Mouse (Mus musculus) cerebellum, adult 9-10 months (tissue): ENCODE measurements at regions not wholly inside any gene's neighbourhood (a gene's known extent, or its start where the extent isn't known, plus 50 kb on each side); places are given as distances from the start of the nearest gene placed in this dataset.

ENCODE experiments used
- DNase-seq: peaks from one replicate; pipeline ENCODE4 v3.0.0; 2022

GRCm38 (mm10) chr6:117332641-117333040, 164.3 kb downstream of the Cxcl12 start:
- no peak for DNase-seq

- no peak for DNase-seq
Observed at GRCm38 (mm10) chr6:117342123-117342522, 173.8 kb downstream of the Cxcl12 start.

DNA sequence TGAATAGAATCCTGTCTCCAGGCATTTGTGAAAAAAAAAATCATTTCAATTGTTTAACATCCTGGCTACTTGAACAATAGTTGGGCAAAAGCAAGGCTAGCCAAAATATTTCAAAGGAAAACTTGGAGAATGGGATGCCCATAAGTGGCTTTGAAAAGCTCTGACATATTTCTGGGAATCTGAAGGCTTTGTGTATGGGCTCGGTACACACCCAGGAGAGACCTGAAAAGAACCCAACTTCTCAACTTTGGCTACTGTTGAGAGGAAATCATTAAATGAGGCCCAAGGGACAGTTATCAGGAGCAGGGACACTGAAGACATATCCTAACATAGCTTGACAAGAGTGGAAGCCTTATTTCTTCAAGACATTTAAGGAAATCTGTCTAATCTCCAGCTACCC, 179.0 kb downstream of the Cxcl12 start:
- DNase-seq = no peak

- DNase-seq = no peak
Observed at GRCm38 (mm10) chr6:117351846-117352245, 183.5 kb downstream of the Cxcl12 start.

GRCm38 (mm10) chr6:117353091-117353490, 184.8 kb downstream of the Cxcl12 start:
- DNase-seq = peak; percentile 6

GRCm38 (mm10) chr6:117356101-117356500, 187.8 kb downstream of the Cxcl12 start:
- DNase-seq = no peak

DNA sequence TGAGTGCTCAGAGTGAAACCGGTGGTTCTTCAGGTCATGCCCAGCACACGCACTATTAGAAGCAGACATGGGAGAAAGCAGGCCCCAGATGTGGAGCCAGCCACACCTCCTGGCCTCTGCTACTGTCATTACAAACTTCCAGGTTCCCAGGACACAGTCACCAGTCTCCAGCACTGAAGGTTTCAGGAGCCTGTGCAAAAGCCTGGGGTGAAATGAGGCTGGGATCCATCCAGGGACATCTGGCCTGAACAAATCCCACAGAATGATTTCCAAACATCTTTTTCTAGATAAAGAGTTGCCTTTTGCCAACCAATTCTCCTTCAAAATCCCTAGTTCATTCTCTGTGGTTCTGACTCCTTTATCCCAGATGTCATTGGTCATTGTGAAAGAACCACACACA, 191.1 kb downstream of the Cxcl12 start:
- no peak for DNase-seq

GRCm38 (mm10) chr6:117366563-117366962, 198.2 kb downstream of the Cxcl12 start:
- DNase-seq = no peak

DNA sequence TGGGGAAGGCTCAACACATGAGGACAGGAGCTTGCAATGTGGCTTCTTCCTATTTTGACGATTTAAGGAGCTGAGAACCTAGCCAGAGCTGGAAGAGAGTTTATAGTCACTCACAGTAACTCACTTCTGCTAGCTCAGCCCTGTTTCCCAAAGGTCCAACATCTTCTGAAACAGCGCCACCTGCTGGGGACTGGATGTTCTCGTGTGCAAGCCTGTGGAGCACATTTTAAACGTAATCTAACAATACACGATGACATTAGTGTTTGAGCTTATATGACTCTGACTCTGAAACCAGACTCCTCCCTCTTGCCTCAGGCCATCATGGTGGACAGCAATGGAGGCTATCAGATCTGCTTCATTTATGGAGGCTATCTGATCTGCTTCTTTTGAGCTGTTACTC, 207.7 kb downstream of the Cxcl12 start:
- no peak for DNase-seq

- DNase-seq = no peak
Observed at GRCm38 (mm10) chr6:117379904-117380303, 211.6 kb downstream of the Cxcl12 start.

- no peak for DNase-seq
Observed at GRCm38 (mm10) chr6:117390233-117390848, 222.0 kb downstream of the Cxcl12 start.

- no peak for DNase-seq
Observed at GRCm38 (mm10) chr6:117393480-117393879, 225.1 kb downstream of the Cxcl12 start.

GRCm38 (mm10) chr6:117405589-117406311, 237.4 kb downstream of the Cxcl12 start:
- DNase-seq = no peak

DNA sequence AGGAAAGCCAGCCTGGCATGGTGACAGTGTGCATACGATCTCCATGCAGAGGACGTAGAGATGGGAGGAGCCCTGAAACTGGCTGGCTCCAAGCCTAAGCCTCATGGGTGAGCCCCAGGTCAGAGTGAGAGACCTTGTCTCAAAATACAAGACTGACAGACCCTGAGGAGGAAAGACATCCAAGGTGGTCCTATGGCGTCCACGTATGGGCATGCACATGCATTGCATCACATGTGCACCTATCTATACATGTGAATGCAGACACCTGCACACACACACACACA, 237.9 kb downstream of the Cxcl12 start:
- no peak for DNase-seq

- DNase-seq = no peak
Observed at GRCm38 (mm10) chr6:117406757-117407156, 238.4 kb downstream of the Cxcl12 start.

DNA sequence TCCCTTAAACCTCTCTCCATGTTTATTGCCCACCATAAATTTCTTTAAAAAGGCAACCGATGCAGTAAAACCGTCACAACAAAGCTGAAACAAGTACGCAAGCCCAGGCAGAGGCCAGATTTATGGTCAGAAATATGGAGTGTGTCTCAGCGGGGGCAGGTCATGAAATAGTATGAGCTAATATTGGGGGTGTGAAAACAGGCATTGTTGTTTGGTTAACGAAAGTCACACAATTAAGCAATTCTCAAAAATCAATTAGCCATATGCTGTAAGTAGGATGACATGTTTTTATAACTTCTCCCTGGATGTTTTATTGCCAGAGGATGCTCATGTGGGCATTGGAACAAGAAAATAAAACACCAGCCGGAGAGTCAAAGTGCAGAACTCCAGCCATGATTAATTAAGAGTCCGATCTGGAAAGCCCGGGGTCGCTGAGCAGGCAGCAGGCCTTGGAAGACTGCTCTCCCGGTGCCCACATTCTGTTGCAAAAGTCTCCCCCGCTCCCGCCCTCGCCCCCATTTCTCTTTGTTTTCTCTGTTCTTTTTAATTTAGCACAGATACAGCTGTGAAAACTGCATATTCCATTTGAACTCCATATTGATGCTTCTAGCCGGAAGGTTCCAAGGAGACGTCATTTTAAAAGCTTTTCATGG, 239.0 kb downstream of the Cxcl12 start:
- no peak for DNase-seq

DNA sequence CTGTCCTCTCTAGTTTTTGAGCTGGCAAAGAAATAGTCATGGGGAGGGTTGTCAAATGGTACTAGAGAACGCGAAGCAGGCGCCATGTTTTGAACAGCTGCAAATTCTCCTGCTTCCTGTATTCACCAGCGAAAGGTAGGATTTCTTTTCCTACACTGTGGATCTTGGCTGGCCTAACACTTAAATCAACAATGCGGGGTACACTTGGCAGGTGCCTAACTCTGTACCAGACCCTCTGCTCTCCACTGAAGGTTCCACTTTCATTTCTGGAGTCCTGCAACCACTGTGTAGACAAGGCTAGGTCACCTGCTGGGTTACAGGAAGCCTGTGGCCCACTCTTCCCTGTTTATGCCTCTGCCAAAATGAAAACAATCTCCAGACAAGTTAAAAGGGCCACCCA, 239.6 kb downstream of the Cxcl12 start:
- DNase-seq = no peak

- no peak for DNase-seq
Observed at GRCm38 (mm10) chr6:117408971-117409783, 240.8 kb downstream of the Cxcl12 start.

GRCm38 (mm10) chr6:117414926-117415325, 246.6 kb downstream of the Cxcl12 start:
- no peak for DNase-seq

GRCm38 (mm10) chr6:117415901-117416300, 247.6 kb downstream of the Cxcl12 start:
- no peak for DNase-seq

- DNase-seq = no peak
Observed at GRCm38 (mm10) chr6:117416461-117416860, 248.1 kb downstream of the Cxcl12 start.

GRCm38 (mm10) chr6:117422846-117423573, 254.7 kb downstream of the Cxcl12 start:
- no peak for DNase-seq

- no peak for DNase-seq
Observed at GRCm38 (mm10) chr6:117426363-117426762, 258.0 kb downstream of the Cxcl12 start.
